Mouse (Mus musculus): ENCODE results near the gene Anapc15. TPM values are rescaled to one million over a fixed set of nuclear protein-coding genes. Genes with fewer than 3 reads are reported as not detected.

Gene Anapc15
- 124 and 143 TPM in 2 replicates for polyA plus RNA-seq (2012; rRNA removed)

DNA sequence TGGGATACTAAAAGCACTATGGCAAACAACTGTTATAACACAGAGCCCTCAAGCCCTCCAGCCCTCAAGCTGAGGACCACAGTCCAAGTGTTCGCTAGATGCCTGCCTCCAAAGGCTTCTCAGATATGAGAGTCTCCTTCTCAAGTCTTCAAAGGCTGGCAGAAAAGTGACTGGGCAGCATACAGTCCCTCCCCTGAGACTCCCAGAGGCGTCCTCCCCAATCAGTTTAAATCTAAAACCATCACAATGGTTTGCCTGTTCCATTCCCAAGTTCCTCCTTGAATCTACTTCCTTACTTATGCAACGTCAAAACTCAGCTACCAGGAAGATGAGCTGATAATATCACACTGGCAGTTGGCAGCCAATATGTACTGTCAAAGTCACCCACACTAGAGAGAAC lies at the start of gene Anapc15:
Gene Anapc15, plus strand, starts transcription at position 301 of the 400 bp plus-strand sequence.

DNA sequence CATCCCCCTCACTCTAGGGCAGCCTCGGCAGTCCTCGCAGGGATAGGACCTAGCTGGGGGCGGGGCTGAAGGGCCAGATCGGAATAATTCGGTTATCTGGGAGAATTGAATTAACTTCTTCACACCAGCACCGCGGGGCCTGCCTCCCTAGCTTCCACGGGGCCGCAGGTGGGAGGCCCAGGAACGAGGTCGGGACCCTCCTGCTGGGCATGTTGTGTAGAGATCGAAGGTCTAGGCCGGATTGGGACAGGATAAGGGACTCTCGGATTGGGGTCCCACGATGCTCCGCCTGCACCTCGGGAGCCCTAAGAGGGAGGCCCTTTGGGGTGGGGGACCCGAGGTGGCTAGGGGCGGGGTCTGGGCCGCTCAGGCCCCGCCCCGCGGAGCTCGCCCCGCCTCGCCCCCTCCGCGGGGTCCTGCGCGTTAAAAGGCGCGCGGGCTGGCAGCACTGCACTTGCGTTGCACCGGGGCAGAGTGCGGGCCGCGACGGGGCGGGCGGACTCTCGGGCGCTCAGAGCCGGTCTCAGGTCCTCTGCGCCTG lies 45.6 kb upstream of the Anapc15 start, which contains the start of gene Phox2a:
Gene Phox2a, plus strand, starts transcription at position 453 of the 541 bp plus-strand sequence.

DNA sequence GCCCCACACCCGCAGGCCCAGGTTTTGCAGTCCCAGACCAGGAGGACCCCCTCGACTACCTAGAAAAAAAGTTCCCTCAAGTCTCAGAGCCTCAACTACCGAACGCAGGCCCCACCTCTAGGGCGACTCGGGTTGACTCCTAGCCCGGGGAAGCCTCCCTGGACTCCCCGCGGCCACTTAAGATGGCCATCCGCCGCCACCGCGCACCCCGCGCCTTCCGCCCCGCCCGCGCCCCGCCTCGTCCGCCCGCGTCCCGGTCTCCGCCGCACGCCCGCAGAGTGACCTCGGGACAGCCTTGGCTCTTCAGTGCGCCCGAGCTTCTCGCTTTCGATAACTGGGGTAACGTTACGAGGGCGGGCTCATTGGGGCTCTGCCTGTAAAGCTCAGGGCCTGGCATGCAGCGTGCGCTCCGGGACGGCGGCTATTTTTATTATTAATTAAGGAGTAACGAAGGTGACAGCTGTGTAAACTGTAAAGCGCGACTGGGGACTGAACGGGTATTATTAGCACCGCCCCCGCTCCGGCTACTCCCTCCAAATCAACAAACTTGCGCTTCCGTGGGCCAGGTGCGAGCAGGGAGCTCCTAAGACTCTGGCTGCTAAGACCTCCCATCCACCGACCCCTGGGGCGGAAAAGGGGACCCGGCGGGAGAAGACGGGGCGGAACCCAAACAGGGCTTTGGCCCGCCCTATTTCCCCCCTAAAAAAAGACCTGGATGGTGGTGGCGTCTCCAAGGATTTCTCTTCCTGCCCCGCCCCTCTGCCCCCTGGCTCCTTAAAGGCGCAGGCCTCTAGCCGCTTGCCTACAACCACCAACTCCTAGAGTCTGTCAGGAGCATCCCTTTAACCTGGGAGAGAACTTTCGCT lies 25.7 kb upstream of the Anapc15 start, which contains the start of gene Inppl1:
Gene Inppl1, minus strand, starts transcription at position 624 of the 866 bp plus-strand sequence.

DNA sequence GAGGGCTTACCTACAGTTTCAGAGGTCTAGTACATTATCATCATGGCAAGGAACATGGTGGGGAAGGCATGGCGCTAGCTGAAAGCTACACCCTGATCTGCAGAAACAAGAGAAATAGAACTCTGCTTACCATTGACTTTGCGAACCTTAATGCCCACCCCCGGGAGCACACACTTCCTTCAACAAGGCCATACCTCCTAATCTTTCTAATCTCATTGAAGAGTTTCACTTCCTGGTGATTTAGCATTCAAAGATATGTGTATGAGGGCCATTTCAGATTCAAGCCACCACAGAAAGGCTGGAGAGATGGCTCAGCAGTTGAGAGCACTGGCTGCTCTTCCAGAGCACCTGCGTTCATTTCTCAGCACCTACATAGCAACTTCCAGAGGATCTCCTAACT lies 6.4 kb upstream of the Anapc15 start, which contains the start of gene Folr2:
Gene Folr2, minus strand, starts transcription at position 101 of the 400 bp plus-strand sequence.

DNA sequence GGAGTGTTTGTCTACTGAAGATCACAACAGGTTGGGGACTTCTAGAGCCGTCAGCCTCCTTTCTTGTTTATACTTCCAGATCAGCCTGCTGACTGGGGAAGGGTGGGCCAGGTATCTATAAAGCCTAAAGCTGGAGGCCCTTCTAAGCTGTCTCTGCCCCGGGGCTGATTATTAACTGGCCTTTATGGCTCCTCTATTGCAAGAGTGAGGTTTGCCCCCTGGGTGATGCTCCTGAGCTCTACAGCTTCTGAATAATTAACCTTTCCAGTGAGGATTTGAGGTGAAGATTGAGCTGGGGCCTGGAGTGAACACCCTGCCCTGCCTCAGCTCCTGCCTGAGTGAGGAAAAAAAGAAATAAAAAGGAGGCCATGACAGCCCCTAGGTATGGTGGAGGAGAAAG lies 7.1 kb downstream of the Anapc15 start, which contains the start of gene Folr1:
Gene Folr1, minus strand, starts transcription at position 160 of the 400 bp plus-strand sequence.

DNA sequence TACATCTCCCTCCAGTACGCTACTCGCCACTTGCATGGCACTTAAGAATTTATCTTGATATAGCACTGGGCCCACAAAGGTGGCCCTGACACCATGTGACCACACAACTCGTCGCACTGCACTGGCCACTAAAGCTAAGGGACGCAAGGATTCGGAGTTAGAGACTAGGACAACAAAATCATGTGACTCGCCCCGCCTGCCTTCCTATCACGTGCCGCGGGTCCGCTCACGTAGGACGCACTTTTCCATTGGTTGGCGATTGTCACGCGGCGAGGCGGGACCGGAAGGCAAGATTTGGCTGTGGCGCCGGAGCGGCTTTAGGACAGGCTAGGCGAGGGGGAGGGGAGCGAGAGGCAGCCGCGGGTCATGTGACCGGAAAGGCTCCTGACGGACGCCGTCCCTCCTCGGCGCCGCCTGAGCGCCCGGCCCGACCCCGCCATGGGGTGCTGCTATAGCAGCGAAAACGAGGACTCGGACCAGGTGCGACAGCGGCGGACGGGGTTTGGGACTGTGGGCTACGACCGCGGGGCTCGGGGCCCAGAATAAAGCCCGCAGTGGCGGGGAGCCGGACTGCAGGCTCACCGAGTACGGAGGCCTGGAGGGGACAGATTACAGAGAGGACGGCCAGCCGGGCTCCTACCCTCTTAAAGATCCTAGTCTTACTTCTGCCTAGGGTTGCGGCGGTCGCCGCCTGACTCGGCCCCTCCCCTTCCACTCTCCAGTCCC lies 42.2 kb downstream of the Anapc15 start, which contains the start of gene Lamtor1:
Gene Lamtor1, plus strand, starts transcription at position 344 of the 726 bp plus-strand sequence.

DNA sequence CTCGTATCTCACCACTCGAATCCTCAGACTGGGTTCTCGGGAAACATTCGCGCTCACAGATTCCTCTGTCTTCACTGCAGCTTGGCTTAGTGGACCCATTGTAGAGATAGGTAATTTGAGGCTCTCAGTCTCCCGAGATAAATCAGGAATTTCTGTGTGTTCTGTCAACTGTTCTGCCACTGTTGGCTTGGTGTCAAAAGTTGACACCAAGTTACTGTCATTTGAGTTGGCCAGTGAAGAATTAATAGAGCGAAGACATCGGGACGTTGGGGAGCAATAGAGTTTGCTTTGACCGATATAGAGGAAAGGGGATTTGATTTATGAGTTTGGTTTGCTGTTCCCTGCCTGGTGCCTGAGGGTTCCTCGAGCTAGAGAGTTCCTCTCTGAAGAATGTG lies 42.8 kb downstream of the Anapc15 start, which contains the start of gene Tomt:
Gene Tomt, minus strand, starts transcription at position 73 of the 395 bp plus-strand sequence.

DNA sequence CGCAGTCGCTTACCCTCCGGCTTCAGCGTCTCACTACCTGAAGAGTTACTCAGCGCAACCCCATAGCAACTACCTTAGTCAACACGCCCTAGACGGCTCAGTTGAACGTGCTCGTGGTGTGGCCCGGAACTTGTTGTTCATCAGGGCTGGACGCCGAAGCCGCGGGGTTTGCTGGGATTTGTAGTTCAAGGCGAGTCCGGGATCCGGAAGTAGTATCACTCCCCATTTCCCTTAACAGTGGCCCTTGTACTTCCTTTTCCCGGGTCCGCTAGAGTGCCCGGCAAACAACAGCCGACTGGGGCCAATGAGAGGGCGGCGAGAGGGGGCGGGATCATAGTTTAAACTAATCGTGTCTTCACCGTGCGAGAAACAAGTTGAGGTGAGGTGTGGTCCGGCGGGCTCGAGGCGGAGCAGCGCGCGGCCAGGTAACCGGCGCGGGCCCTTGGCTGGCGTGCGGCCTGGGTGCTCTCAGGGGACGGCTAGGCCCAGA lies 70.3 kb downstream of the Anapc15 start, which contains the start of the genes Lrrc51 and Numa1:
Gene Lrrc51, minus strand, starts transcription at position 145 of the 490 bp plus-strand sequence.
Gene Numa1, plus strand, starts transcription at position 361 of the 490 bp plus-strand sequence.

Other genes starting within 250 kb of the Anapc15 start
- gene Clpb, start 200.1 kb upstream of the Anapc15 start, polyA plus RNA-seq (2012; rRNA removed), result 24.7 and 26.9 TPM in 2 replicates
- 0.80 and 2.0 TPM in 2 replicates for gene Phox2a, start 45.4 kb upstream of the Anapc15 start, polyA plus RNA-seq (2012; rRNA removed)
- 58.7 and 79.0 TPM in 2 replicates for gene Inppl1, start 25.5 kb upstream of the Anapc15 start, polyA plus RNA-seq (2012; rRNA removed)
- gene Folr2, start 6.5 kb upstream of the Anapc15 start, polyA plus RNA-seq (2012; rRNA removed), result 2.5 TPM in 2 replicates
- 5.8 and 12.0 TPM in 2 replicates for gene Folr1, start 7.1 kb downstream of the Anapc15 start, polyA plus RNA-seq (2012; rRNA removed)
- 122 and 155 TPM in 2 replicates for gene Lamtor1, start 42.2 kb downstream of the Anapc15 start, polyA plus RNA-seq (2012; rRNA removed)
- 0.12 and 0.41 TPM in 2 replicates for gene Tomt, start 42.6 kb downstream of the Anapc15 start, polyA plus RNA-seq (2012; rRNA removed)
- 5.2 and 8.2 TPM in 2 replicates for gene Lrrc51, start 70.2 kb downstream of the Anapc15 start, polyA plus RNA-seq (2012; rRNA removed)
- 99.9 and 104 TPM in 2 replicates for gene Numa1, start 70.4 kb downstream of the Anapc15 start, polyA plus RNA-seq (2012; rRNA removed)
- gene Il18bp, start 155.0 kb downstream of the Anapc15 start, polyA plus RNA-seq (2012; rRNA removed), result 10.8 and 15.4 TPM in 2 replicates
- 44.9 and 79.1 TPM in 2 replicates for gene Rnf121, start 201.8 kb downstream of the Anapc15 start, polyA plus RNA-seq (2012; rRNA removed)
- 51.6 and 62.7 TPM in 2 replicates for gene Xndc1, start 201.8 kb downstream of the Anapc15 start, polyA plus RNA-seq (2012; rRNA removed)
- gene Xntrpc, start 202.0 kb downstream of the Anapc15 start, polyA plus RNA-seq (2012; rRNA removed), result 7.5 and 11.2 TPM in 2 replicates
- 3.6 TPM in 1 of 2 replicates, not detected in the other for gene Trpc2, start 219.4 kb downstream of the Anapc15 start, polyA plus RNA-seq (2012; rRNA removed)
- 0.67 and 3.5 TPM in 2 replicates for gene Art1, start 238.0 kb downstream of the Anapc15 start, polyA plus RNA-seq (2012; rRNA removed)
- gene Art5, start 245.8 kb downstream of the Anapc15 start, polyA plus RNA-seq (2012; rRNA removed), result 0.79 and 2.5 TPM in 2 replicates